Mouse (Mus musculus) midbrain, postnatal 0 days (tissue): ENCODE results near the gene Malsu1. TPM values are rescaled to one million over a fixed set of nuclear protein-coding genes. Genes with fewer than 3 reads are reported as not detected.

Source experiments
- ATAC-seq: fragments of 200-750 bp; cut with Nextera tagmentation; 2 replicates; pipeline ENCODE4 v1.8.0; 2017; ENCODE audit warnings: moderate number of reproducible peaks, mild to moderate bottlenecking, moderate TSS enrichment, moderate library complexity; ENCODE audit not compliant: low FRiP score
- DNase-seq: peaks from one replicate; pipeline ENCODE4 v3.0.0-alpha.2; 2015; ENCODE audit warnings: low spot score
- H3K27ac ChIP-seq: fragments of 300-500 bp; sonication (generic); 2 replicates; pipeline ENCODE4 v1.5.1; 2014; ENCODE audit warnings: low read depth, mild to moderate bottlenecking, low read length, mixed read lengths
- H3K27me3 ChIP-seq: fragments of 300-500 bp; sonication (generic); 2 replicates; pipeline ENCODE4 v1.6.1; 2014; ENCODE audit warnings: low read length, control low read depth, mixed read lengths; ENCODE audit not compliant: insufficient read depth
- H3K36me3 ChIP-seq: fragments of 300-500 bp; sonication (generic); 2 replicates; pipeline ENCODE4 v1.6.1; 2014; ENCODE audit warnings: low read length, control low read depth, mixed read lengths; ENCODE audit not compliant: insufficient read depth
- H3K4me1 ChIP-seq: fragments of 300-500 bp; sonication (generic); 2 replicates; pipeline ENCODE4 v1.6.1; 2014; ENCODE audit warnings: mild to moderate bottlenecking, control low read depth, antibody characterized with exemption, low read length, mixed read lengths; ENCODE audit not compliant: insufficient read depth
- H3K4me2 ChIP-seq: fragments of 300-500 bp; sonication (generic); 2 replicates; pipeline ENCODE4 v1.6.1; 2014; ENCODE audit warnings: low read depth, mild to moderate bottlenecking, low read length, mixed read lengths; ENCODE audit not compliant: poor library complexity, severe bottlenecking
- H3K4me3 ChIP-seq: fragments of 300-500 bp; sonication (generic); 2 replicates; pipeline ENCODE4 v1.5.1; 2014; ENCODE audit warnings: low read depth, mild to moderate bottlenecking, low read length, moderate library complexity
- H3K9ac ChIP-seq: fragments of 300-500 bp; sonication (generic); replicated peaks from 2 replicates; pipeline ENCODE4 v1.6.1; 2014; ENCODE audit warnings: mild to moderate bottlenecking, low read length, moderate library complexity, mixed read lengths; ENCODE audit not compliant: poor library complexity, severe bottlenecking
- H3K9me3 ChIP-seq: fragments of 300-500 bp; sonication (generic); 2 replicates; pipeline ENCODE4 v1.6.1; 2016; ENCODE audit warnings: low read length, control low read depth
- CTCF ChIP-seq: IDR thresholded peaks from 2 replicates; pipeline ENCODE4 v1.5.1; 2016; ENCODE audit warnings: antibody characterized with exemption, mild to moderate bottlenecking
- WGBS: fragments of 180-500 bp; shearing (Covaris S2); extraction: QIAGEN DNeasy Blood & Tissue Kit; methylation state at CpG from one replicate; pipeline ENCODE4 v1.1.7; 2014; 5-methylcytosine and 5-hydroxymethylcytosine counted together
- polyA plus RNA-seq: library from polyadenylated mRNA; unstranded; fragments of >200 nt; fragmentation: Nextera tagmentation; extraction: Ambion mirVana; gene quantifications from 2 replicates; pipeline ENCODE4 v1.2.1, GENCODE M21; 2015
- total RNA-seq: library from RNA; depleted of rRNA; stranded (reverse); fragments of >200 nt; gene quantifications from 2 replicates; pipeline ENCODE4 v1.2.3, GENCODE M21; 2014

Malsu1 gene
- total and polyA plus RNA-seq, 2 experiments from 2014 or later = 47.7 to 92.3 TPM

DNA sequence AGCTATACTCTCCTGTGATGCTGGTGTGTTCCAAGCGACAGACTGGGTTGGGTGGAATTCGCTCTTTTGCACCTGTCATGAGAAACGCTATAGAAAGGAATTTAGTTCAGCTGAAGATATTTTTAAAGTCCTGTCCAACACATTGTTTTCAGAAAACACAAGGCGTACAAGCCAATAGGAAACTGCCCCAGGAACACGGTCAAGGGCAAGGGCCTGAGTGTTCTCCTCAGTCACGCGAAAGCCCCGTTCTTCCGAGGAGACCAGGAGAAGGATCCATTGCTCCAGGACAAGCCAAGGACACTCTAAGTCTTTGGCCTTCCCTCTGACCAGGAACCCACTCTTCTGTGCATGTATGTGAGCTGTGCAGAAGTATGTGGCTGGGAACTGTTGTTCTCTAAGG, 17.6 kb upstream of the Malsu1 start:
- TF ChIP-seq CTCF = no peak
- no peak overlapping the region for H3K9ac ChIP-seq
- DNase-seq = no peak
- no peaks in the 10 kb centered on the region for H3K9me3 ChIP-seq
- 0 out of 2 replicates have a peak, but pooled peaks cover 4% of the 10 kb centered on the region for H3K27me3 ChIP-seq
- H3K4me2 ChIP-seq = no peak overlapping the region
- 0 out of 2 replicates have a peak overlapping the region, but pooled peaks have one; percentile 32 for H3K27ac ChIP-seq
- H3K36me3 ChIP-seq = no peaks in the 10 kb centered on the region
- WGBS = 53% methylated on average over 9 of the region's 9 CpGs
- no peak overlapping the region for H3K4me3 ChIP-seq
- peaks cover 5% of the 10 kb centered on the region; the same call in 1 of the 2 replicates for H3K4me1 ChIP-seq
- no peak for ATAC-seq

DNA sequence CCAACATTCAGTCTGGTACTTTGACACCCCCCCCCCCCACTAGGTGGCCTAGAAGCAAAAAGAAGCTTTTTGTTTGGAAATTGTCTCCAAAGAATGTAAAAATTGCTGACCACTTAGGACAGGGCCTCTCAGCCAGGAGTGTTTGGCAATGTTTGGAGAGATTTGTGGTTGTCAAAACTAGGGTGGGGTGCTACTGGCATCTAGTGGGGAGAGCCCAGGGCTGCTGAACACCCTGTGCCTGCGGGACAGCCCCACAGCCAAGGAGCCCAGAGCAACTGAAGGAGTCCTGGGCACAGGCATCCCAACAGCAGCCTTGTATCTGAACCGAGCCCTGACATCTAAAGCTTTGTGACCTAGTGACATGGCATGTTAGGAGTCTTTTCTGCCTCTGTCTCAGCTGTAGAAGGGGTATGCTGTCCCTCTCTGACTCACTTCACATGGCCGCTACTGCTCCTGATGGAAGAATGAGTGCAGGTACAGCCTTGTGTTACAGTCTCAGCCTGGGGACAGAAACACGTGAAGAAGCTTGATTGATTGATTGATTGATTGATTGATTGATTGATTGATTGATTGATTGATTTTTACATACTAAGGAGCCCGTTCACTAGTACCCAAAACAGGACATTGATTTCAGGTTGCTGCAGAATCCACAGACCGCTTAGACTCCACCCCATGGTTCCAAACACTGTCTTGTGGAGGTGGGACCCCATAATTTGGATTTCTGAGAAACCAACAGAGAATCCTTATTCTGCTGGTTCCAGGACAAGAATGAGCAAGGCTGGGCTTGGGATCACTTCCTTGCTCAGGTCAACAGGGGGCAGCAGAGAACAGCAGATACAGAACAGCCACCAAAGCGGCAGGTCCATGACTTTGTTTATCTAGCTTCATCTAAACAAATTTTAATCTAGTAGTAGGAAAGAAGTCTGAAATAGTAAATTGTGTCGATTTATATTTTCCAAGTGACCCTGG, 16.3 kb upstream of the Malsu1 start:
- Histone ChIP-seq H3K36me3 (no peaks in the 10 kb centered on the region), H3K9me3 (no peaks in the 10 kb centered on the region), H3K4me3 (no peak overlapping the region), H3K27me3 (no peaks in the 10 kb centered on the region), H3K27ac (no peak overlapping the region), H3K9ac (no peak overlapping the region), H3K4me2 (no peak overlapping the region), H3K4me1 (peaks cover 5% of the 10 kb centered on the region; the same call in 1 of the 2 replicates)
- ATAC-seq (no peak), DNase-seq (peak; percentile 80)
- 37% methylated on average over 8 of the region's 8 CpGs for WGBS
- TF ChIP-seq CTCF = peak; percentile 94

DNA sequence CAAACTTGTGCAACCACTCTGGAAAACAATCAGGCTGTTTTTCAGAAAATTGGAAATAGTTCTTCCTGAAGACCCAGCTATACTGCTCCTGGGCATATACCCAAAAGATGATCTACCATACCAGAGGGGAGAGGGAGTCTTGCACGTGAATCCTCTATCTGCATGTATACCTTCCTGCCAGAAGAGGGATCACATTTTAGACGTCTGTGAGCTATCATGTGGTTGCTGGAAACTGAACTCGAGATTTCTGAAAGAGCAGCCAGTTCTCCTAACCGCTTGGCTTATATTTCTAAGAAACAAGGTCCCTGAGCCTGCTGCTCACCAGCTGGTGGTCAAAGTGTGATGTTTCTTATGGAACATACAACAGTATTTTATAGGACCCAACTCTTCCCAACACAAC, 5.2 kb upstream of the Malsu1 start:
- ATAC-seq (no peak), DNase-seq (no peak)
- Histone ChIP-seq H3K27ac (no peak overlapping the region), H3K4me2 (no peak overlapping the region), H3K27me3 (no peaks in the 10 kb centered on the region; the same call in 1 of the 2 replicates), H3K4me1 (no peaks in the 10 kb centered on the region), H3K36me3 (no peaks in the 10 kb centered on the region), H3K4me3 (no peak overlapping the region), H3K9ac (no peak overlapping the region), H3K9me3 (no peaks in the 10 kb centered on the region)
- 46% methylated on average over 4 of the region's 4 CpGs for WGBS
- TF ChIP-seq CTCF = no peak

DNA sequence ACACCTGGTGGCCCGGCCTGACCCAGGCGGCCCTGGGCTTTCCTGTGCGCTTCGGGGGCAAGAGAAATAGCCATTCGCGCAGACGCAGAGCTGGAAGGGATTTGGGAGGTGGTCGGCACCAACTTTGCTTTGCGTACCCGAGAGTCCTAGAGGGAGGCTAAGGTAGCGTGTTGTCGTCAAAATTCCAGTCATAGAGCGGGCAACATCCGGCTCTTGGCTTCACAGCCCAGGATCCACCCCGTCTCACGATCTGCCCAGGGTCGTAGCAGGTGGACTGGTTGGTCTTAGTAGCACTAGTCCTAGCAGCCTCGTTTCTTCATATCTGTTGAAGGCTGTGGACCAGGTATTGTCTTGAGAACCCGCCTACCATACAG, 509 bp downstream of the Malsu1 start:
- WGBS = under 1% methylated on average over 19 of the region's 19 CpGs
- peak; percentile 15 for DNase-seq
- Histone ChIP-seq H3K36me3 (no peaks in the 10 kb centered on the region), H3K27me3 (no peaks in the 10 kb centered on the region), H3K4me3 (peak overlapping the region; percentile 87), H3K27ac (peak overlapping the region; percentile 73), H3K9me3 (no peaks in the 10 kb centered on the region), H3K4me1 (peaks cover 6% of the 10 kb centered on the region; the same call in 1 of the 2 replicates), H3K9ac (peak overlapping the region; percentile 81), H3K4me2 (peak overlapping the region; percentile 83)
- no peak for TF ChIP-seq CTCF
- ATAC-seq = peak; percentile 73

DNA sequence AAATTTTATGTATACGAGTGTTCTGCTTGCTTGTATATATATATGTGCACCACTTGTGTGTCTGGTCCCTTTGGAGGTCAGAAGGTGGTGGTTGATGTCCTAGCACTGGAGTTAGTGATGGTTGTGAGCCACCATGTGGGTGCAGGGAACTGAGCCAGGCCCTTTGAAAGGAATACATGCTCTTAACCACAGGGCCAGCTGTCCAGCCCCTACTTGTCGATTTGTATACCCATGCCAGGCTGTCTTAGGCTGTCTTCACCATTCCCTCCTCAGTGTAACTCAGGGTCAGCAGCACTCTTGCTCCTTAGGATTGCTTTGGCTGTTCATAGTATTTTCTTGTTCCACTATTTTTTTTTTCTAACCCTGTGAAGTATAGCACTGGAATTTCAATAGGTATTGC, 4.3 kb downstream of the Malsu1 start:
- 81% methylated on average over 2 of the region's 2 CpGs for WGBS
- Histone ChIP-seq H3K27ac (no peak overlapping the region), H3K4me1 (peaks cover 6% of the 10 kb centered on the region; the same call in 1 of the 2 replicates), H3K9ac (no peak overlapping the region), H3K27me3 (no peaks in the 10 kb centered on the region), H3K4me3 (no peak overlapping the region), H3K36me3 (no peaks in the 10 kb centered on the region), H3K4me2 (no peak overlapping the region), H3K9me3 (no peaks in the 10 kb centered on the region)
- TF ChIP-seq CTCF = no peak
- ATAC-seq (no peak), DNase-seq (no peak)

DNA sequence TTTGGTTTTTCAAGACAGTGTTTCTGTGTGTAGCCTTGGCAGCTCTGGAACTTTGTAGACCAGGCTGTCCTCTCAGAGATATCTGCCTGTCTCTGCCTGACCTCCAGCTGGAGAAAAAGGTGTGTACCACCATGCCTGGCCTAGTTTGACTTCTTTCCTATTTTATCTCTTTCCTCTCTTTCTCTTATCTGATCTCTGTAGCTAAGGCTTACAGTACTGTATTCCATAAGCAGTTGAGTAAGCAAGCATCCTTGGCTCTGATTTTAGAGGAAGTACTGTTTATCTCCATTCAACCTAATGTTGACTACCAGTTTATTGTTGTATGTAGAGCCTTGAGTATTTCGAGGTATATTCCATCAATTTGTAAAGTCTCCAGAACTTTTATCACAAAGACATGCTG, 5.7 kb downstream of the Malsu1 start:
- no peak for DNase-seq
- Histone ChIP-seq H3K4me3 (no peak overlapping the region), H3K9me3 (no peaks in the 10 kb centered on the region), H3K4me2 (no peak overlapping the region), H3K36me3 (no peaks in the 10 kb centered on the region), H3K27ac (no peak overlapping the region), H3K27me3 (no peaks in the 10 kb centered on the region), H3K9ac (no peak overlapping the region), H3K4me1 (peaks cover 6% of the 10 kb centered on the region; the same call in 1 of the 2 replicates)
- WGBS = 98% methylated on average over 1 of the region's 1 CpGs
- ATAC-seq = no peak
- no peak for TF ChIP-seq CTCF
